ENCODE assay signal across 13 mouse cellular contexts in the genomic region with DNA sequence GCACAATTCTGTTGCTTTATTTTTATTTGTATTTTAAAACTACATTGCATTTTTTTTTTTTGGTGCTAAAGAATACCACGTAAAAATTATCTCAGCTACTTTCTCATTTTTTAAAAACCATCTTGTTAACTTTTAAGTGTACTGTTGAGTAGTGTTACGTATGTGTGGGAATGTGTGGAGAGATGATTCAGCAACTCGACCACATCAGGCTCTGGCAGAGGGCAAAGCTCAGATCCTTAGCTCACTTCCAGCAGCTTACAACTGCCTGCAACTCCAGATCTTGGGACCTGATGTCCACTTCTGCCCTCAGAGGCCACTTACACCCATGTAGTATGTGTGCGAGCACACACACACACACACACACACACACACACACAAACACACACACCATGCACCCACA. TPM values are rescaled to one million over a fixed set of nuclear protein-coding genes. Genes with fewer than 3 reads are reported as not detected.
DNase-seq lines count a peak whose midpoint lies in the region; ATAC-seq and TF ChIP-seq lines count a peak whose summit lies in the region.
"Had no signal": no experiment of that assay in that cellular context is flagged by ENCODE, and none has a peak within 500 bp of the region (broad histone marks: within the 10 kb centered on the region; RNA-seq: fewer than 3 reads in every experiment).

No protein-coding gene starts in this region.

- H3K4me2 ChIP-seq in liver, embryonic 13.5 days, result no peak overlapping the region
- H3K4me2 ChIP-seq: limb, embryonic 12.5 days had no signal

- DNase-seq in gastrocnemius, adult 2 months, result no peak
- no peak for DNase-seq in gastrocnemius, postnatal 25 days
- peak; percentile 44 for DNase-seq in kidney, adult 2 months
- no peak for DNase-seq in kidney, postnatal 4 days
- no peak for DNase-seq in liver, embryonic 13.5 days
- DNase-seq in thymus, postnatal 25 days, result no peak
- DNase-seq: cerebellum, adult 11 months; gastrocnemius, postnatal 14 days; right cerebral cortex, postnatal 25 days had no signal

- no peaks in the 10 kb centered on the region for H3K27me3 ChIP-seq in kidney, adult 2 months (replicated peaks; ENCODE audit: control insufficient read depth, insufficient read depth, low read length)
- H3K27me3 ChIP-seq in megakaryocyte, embryonic 14.5 days (replicated peaks), result peaks cover 17% of the 10 kb centered on the region
- peaks cover 64% of the 10 kb centered on the region for H3K27me3 ChIP-seq in liver, embryonic 13.5 days
- H3K27me3 ChIP-seq: limb, embryonic 12.5 days had no signal

- TF ChIP-seq CTCF in gastrocnemius, adult 2 months (IDR thresholded peaks at IDR 0.05), result no peak
- no peak for TF ChIP-seq CTCF in kidney, adult 2 months (conservative IDR thresholded peaks at IDR 0.05; ENCODE audit: insufficient read depth, insufficient read length, low read depth, low read length)

- no peak overlapping the region for H3K4me3 ChIP-seq in gastrocnemius, adult 2 months
- no peak overlapping the region for H3K4me3 ChIP-seq in kidney, adult 2 months (ENCODE audit: insufficient read depth, low read depth, low read length)
- peak overlapping the region; percentile 71 for H3K4me3 ChIP-seq in megakaryocyte, embryonic 14.5 days (replicated peaks)
- no peak overlapping the region for H3K4me3 ChIP-seq in liver, embryonic 13.5 days (replicated peaks)
- H3K4me3 ChIP-seq: limb, embryonic 12.5 days had no signal

- TF ChIP-seq POLR2A in kidney, adult 2 months (IDR thresholded peaks at IDR 0.05; ENCODE audit: low read depth, low read length), result no peak

- peaks cover 2% of the 10 kb centered on the region; the same call in 1 of the 2 replicates for H3K4me1 ChIP-seq in kidney, adult 2 months (ENCODE audit: control insufficient read depth, insufficient read depth, low read length)
- peaks cover 31% of the 10 kb centered on the region for H3K4me1 ChIP-seq in megakaryocyte, embryonic 14.5 days
- H3K4me1 ChIP-seq in liver, embryonic 13.5 days (replicated peaks), result peaks cover 35% of the 10 kb centered on the region

- no peaks in the 10 kb centered on the region for H3K36me3 ChIP-seq in kidney, adult 2 months (ENCODE audit: control insufficient read depth, insufficient read depth, low read length)
- no peaks in the 10 kb centered on the region for H3K36me3 ChIP-seq in megakaryocyte, embryonic 14.5 days (replicated peaks; ENCODE audit: low read length)
- no peaks in the 10 kb centered on the region for H3K36me3 ChIP-seq in liver, embryonic 13.5 days

- H3K9ac ChIP-seq in liver, embryonic 13.5 days, result no peak overlapping the region
- H3K9ac ChIP-seq: forebrain, postnatal 0 days; limb, embryonic 12.5 days had no signal

- H3K27ac ChIP-seq in gastrocnemius, adult 2 months, result peak overlapping the region; percentile 41; the same call in 1 of the 2 replicates
- H3K27ac ChIP-seq in kidney, adult 2 months (ENCODE audit: insufficient read depth, low read depth, low read length), result no peak overlapping the region
- H3K27ac ChIP-seq in liver, embryonic 13.5 days, result no peak overlapping the region

- intact Hi-C loops in gastrocnemius, adult 2 months (cut with DNase I), result no loop called here

- 44% methylated on average over 4 of the region's 4 CpGs for WGBS in kidney, adult 2 months
- 43% methylated on average over 4 of the region's 4 CpGs for whole genome bisulfite sequencing in liver, embryonic 13.5 days (ENCODE audit: insufficient replicate concordance)

- ATAC-seq in megakaryocyte, adult 5-6 weeks (ENCODE audit: poor library complexity, severe bottlenecking), result no peak
- peak; percentile 39; the same call in 1 of the 2 replicates for ATAC-seq in liver, embryonic 13.5 days (ENCODE audit: low read depth)
- ATAC-seq: forebrain, postnatal 0 days had no signal

- H3K9me3 ChIP-seq in megakaryocyte, embryonic 14.5 days, result no peaks in the 10 kb centered on the region; the same call in 1 of the 2 replicates
- no peaks in the 10 kb centered on the region for H3K9me3 ChIP-seq in liver, embryonic 13.5 days (replicated peaks)
- H3K9me3 ChIP-seq: limb, embryonic 12.5 days had no signal

RNA-seq across cellular contexts. Expression of gene B4galt4, which starts 14.5 kb away (rescaled TPM):
- 1 to 10 TPM; 3.3 to 7.0 TPM for total RNA-seq in gastrocnemius, adult 2 months (2021)
- total RNA-seq in gastrocnemius, postnatal 25 days (2021), result 1 to 10 TPM; 4.0 to 4.4 TPM
- 5.0 and 5.4 TPM in 2 replicates for polyA plus RNA-seq in kidney, adult 2 months (2012; rRNA removed)
- not detected in 2 replicates for polyA plus RNA-seq in megakaryocyte, embryonic 14.5 days (2012; ENCODE audit: insufficient read depth, low replicate concordance)
- 12.2 and 20.8 TPM in 2 replicates for total RNA-seq in megakaryocyte, adult 5-6 weeks (2015)
- total RNA-seq in megakaryocyte, adult 5-6 weeks (2017), result 21.4 and 26.2 TPM in 2 replicates
- polyA plus RNA-seq in liver, embryonic 13.5 days (2015; fragmentation: Nextera tagmentation; extraction: Ambion mirVana), result 3.6 and 4.1 TPM in 2 replicates

RNA-seq across cellular contexts. Expression of gene Arhgap31, which starts 43.5 kb away (rescaled TPM):
- 10 to 100 TPM; 11.9 to 18.6 TPM for total RNA-seq in gastrocnemius, adult 2 months (2021)
- total RNA-seq in gastrocnemius, postnatal 25 days (2021), result 10 to 100 TPM; 11.9 to 14.7 TPM
- 5.8 and 6.9 TPM in 2 replicates for polyA plus RNA-seq in kidney, adult 2 months (2012; rRNA removed)
- 0.58 TPM in 1 of 2 replicates, not detected in the other for polyA plus RNA-seq in megakaryocyte, embryonic 14.5 days (2012; ENCODE audit: insufficient read depth, low replicate concordance)
- total RNA-seq in megakaryocyte, adult 5-6 weeks (2015), result 20.4 and 21.4 TPM in 2 replicates
- total RNA-seq in megakaryocyte, adult 5-6 weeks (2017), result 10.0 and 14.6 TPM in 2 replicates
- polyA plus RNA-seq in liver, embryonic 13.5 days (2015; fragmentation: Nextera tagmentation; extraction: Ambion mirVana), result 1.2 and 1.6 TPM in 2 replicates

RNA-seq across cellular contexts. Expression of gene Upk1b, which starts 43.6 kb away (rescaled TPM):
- total RNA-seq in gastrocnemius, adult 2 months (2021), result not detected
- total RNA-seq in gastrocnemius, postnatal 25 days (2021), result not detected
- 5.3 and 7.4 TPM in 2 replicates for polyA plus RNA-seq in kidney, adult 2 months (2012; rRNA removed)
- not detected in 2 replicates for polyA plus RNA-seq in megakaryocyte, embryonic 14.5 days (2012; ENCODE audit: insufficient read depth, low replicate concordance)
- 1.0 and 1.3 TPM in 2 replicates for total RNA-seq in megakaryocyte, adult 5-6 weeks (2015)
- 1.2 and 1.7 TPM in 2 replicates for total RNA-seq in megakaryocyte, adult 5-6 weeks (2017)
- polyA plus RNA-seq in liver, embryonic 13.5 days (2015; fragmentation: Nextera tagmentation; extraction: Ambion mirVana), result 1.6 and 1.7 TPM in 2 replicates
- total RNA-seq: gastrocnemius, postnatal 14 days had no signal
